Mouse (Mus musculus): Measurements from ENCODE around the gene Pitpnm1.

DNA sequence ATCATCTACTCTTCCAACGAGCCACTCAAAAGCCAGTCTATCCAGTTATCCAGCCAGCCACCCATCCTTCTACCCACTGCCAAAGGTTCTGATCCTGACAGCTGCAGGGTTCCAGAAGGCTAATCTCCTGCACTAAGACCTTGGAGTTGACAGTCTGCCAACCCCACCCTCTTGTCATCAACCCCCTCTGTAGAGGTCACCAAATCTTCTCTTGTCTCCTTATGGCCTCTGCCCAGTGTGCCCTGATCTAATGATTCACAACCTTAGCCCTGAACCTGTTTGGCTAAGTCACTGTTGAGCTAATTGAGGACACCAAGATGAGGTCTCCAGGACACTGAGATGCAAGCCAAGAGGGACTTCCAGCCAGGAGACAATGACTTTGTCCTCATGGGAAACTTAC lies 20.2 kb upstream of the Pitpnm1 start:
- TF ChIP-seq CTCF (IDR thresholded peaks at IDR 0.05; ENCODE audit: borderline replicate concordance, insufficient read depth, low read depth, low read length), result no peak
- no peak for TF ChIP-seq POLR2A (IDR thresholded peaks at IDR 0.05; ENCODE audit: borderline replicate concordance, insufficient read depth, low read length)
